Mouse (Mus musculus): ENCODE results near the gene Gulp1. TPM values are rescaled to one million over a fixed set of nuclear protein-coding genes. Genes with fewer than 3 reads are reported as not detected.
A peak's percentile ranks its signal among the peaks of the same experiment; 100 is the strongest.

The Gulp1 gene
- polyA plus RNA-seq, 1 experiment from 2014 or later: 17.9 TPM

- no peaks in the 10 kb centered on the region for H3K27me3 ChIP-seq (replicated peaks)
- ATAC-seq (ENCODE audit: low FRiP score, low read depth): no peak
- no peak overlapping the region for H3K4me3 ChIP-seq
- H3K36me3 ChIP-seq: no peaks in the 10 kb centered on the region
- no peak overlapping the region for H3K27ac ChIP-seq
- no peak overlapping the region for H3K4me2 ChIP-seq (replicated peaks)
- 83% methylated on average over 2 of the region's 2 CpGs for WGBS
- H3K9me3 ChIP-seq: no peaks in the 10 kb centered on the region
- no peak overlapping the region for H3K9ac ChIP-seq
- no peaks in the 10 kb centered on the region for H3K4me1 ChIP-seq
Observed at GRCm38 (mm10) chr1:44598312-44598711, 47.0 kb downstream of the Gulp1 start.

GRCm38 (mm10) chr1:44613294-44614041 lies 62.2 kb downstream of the Gulp1 start:
- no peak overlapping the region for H3K4me2 ChIP-seq (replicated peaks)
- H3K4me1 ChIP-seq: no peaks in the 10 kb centered on the region
- H3K9me3 ChIP-seq: no peaks in the 10 kb centered on the region
- no peaks in the 10 kb centered on the region for H3K27me3 ChIP-seq (replicated peaks)
- no peak overlapping the region for H3K27ac ChIP-seq
- H3K4me3 ChIP-seq: no peak overlapping the region
- WGBS: 36% methylated on average over 2 of the region's 2 CpGs
- H3K36me3 ChIP-seq: no peaks in the 10 kb centered on the region
- ATAC-seq (ENCODE audit: low FRiP score, low read depth): no peak
- H3K9ac ChIP-seq: no peak overlapping the region

- no peaks in the 10 kb centered on the region for H3K27me3 ChIP-seq (replicated peaks)
- H3K36me3 ChIP-seq: no peaks in the 10 kb centered on the region
- no peak overlapping the region for H3K27ac ChIP-seq
- no peak overlapping the region for H3K9ac ChIP-seq
- WGBS: 67% methylated on average over 2 of the region's 2 CpGs
- no peaks in the 10 kb centered on the region for H3K9me3 ChIP-seq
- no peaks in the 10 kb centered on the region for H3K4me1 ChIP-seq
- no peak overlapping the region for H3K4me2 ChIP-seq (replicated peaks)
- no peak for ATAC-seq (ENCODE audit: low FRiP score, low read depth)
- H3K4me3 ChIP-seq: no peak overlapping the region
Observed at GRCm38 (mm10) chr1:44618751-44619150, 67.4 kb downstream of the Gulp1 start.

GRCm38 (mm10) chr1:44634481-44634880 lies 83.2 kb downstream of the Gulp1 start:
- Histone ChIP-seq H3K4me1 (no peaks in the 10 kb centered on the region), H3K4me2 (replicated peaks) (no peak overlapping the region), H3K9ac (no peak overlapping the region), H3K27me3 (replicated peaks) (no peaks in the 10 kb centered on the region), H3K9me3 (no peaks in the 10 kb centered on the region), H3K36me3 (no peaks in the 10 kb centered on the region), H3K4me3 (no peak overlapping the region), H3K27ac (no peak overlapping the region)
- 62% methylated on average over 4 of the region's 4 CpGs for WGBS
- no peak for ATAC-seq (ENCODE audit: low FRiP score, low read depth)

- no peaks in the 10 kb centered on the region for H3K4me1 ChIP-seq
- no peak overlapping the region for H3K27ac ChIP-seq
- H3K9me3 ChIP-seq: no peaks in the 10 kb centered on the region
- H3K4me3 ChIP-seq: no peak overlapping the region
- ATAC-seq (ENCODE audit: low FRiP score, low read depth): no peak
- 86% methylated on average over 6 of the region's 6 CpGs for WGBS
- H3K9ac ChIP-seq: no peak overlapping the region
- no peaks in the 10 kb centered on the region for H3K36me3 ChIP-seq
- no peak overlapping the region for H3K4me2 ChIP-seq (replicated peaks)
- no peaks in the 10 kb centered on the region for H3K27me3 ChIP-seq (replicated peaks)
Observed at GRCm38 (mm10) chr1:44645678-44646276, 94.5 kb downstream of the Gulp1 start.

GRCm38 (mm10) chr1:44678974-44679373 lies 127.7 kb downstream of the Gulp1 start:
- H3K4me3 ChIP-seq: no peak overlapping the region
- H3K36me3 ChIP-seq: no peaks in the 10 kb centered on the region
- no peak for ATAC-seq (ENCODE audit: low FRiP score, low read depth)
- H3K9ac ChIP-seq: no peak overlapping the region
- H3K27ac ChIP-seq: no peak overlapping the region
- WGBS: 66% methylated on average over 3 of the region's 3 CpGs
- no peaks in the 10 kb centered on the region for H3K27me3 ChIP-seq (replicated peaks)
- no peak overlapping the region for H3K4me2 ChIP-seq (replicated peaks)
- H3K9me3 ChIP-seq: no peaks in the 10 kb centered on the region
- H3K4me1 ChIP-seq: no peaks in the 10 kb centered on the region

- Histone ChIP-seq H3K4me1 (no peaks in the 10 kb centered on the region), H3K9ac (no peak overlapping the region), H3K4me2 (replicated peaks) (no peak overlapping the region), H3K27ac (no peak overlapping the region), H3K4me3 (no peak overlapping the region), H3K36me3 (no peaks in the 10 kb centered on the region), H3K9me3 (no peaks in the 10 kb centered on the region), H3K27me3 (replicated peaks) (no peaks in the 10 kb centered on the region)
- ATAC-seq (ENCODE audit: low FRiP score, low read depth): no peak
- 57% methylated on average over 3 of the region's 3 CpGs for WGBS
Observed at GRCm38 (mm10) chr1:44679415-44679814, 128.1 kb downstream of the Gulp1 start.

GRCm38 (mm10) chr1:44682556-44682955 lies 131.2 kb downstream of the Gulp1 start:
- 23% methylated on average over 2 of the region's 2 CpGs for WGBS
- Histone ChIP-seq H3K9me3 (no peaks in the 10 kb centered on the region), H3K4me2 (replicated peaks) (no peak overlapping the region), H3K4me1 (no peaks in the 10 kb centered on the region), H3K9ac (no peak overlapping the region), H3K4me3 (no peak overlapping the region), H3K36me3 (no peaks in the 10 kb centered on the region), H3K27ac (no peak overlapping the region), H3K27me3 (replicated peaks) (no peaks in the 10 kb centered on the region)
- peak; percentile 13; the same call in 1 of the 2 replicates for ATAC-seq (ENCODE audit: low FRiP score, low read depth)

- Histone ChIP-seq H3K27ac (no peak overlapping the region), H3K27me3 (replicated peaks) (no peaks in the 10 kb centered on the region), H3K9ac (no peak overlapping the region), H3K9me3 (no peaks in the 10 kb centered on the region), H3K36me3 (no peaks in the 10 kb centered on the region), H3K4me3 (no peak overlapping the region), H3K4me2 (replicated peaks) (no peak overlapping the region), H3K4me1 (no peaks in the 10 kb centered on the region)
- no peak for ATAC-seq (ENCODE audit: low FRiP score, low read depth)
- 58% methylated on average over 6 of the region's 6 CpGs for WGBS
Observed at GRCm38 (mm10) chr1:44683723-44684122, 132.4 kb downstream of the Gulp1 start.

GRCm38 (mm10) chr1:44720785-44721410 lies 169.6 kb downstream of the Gulp1 start:
- WGBS: 77% methylated on average over 4 of the region's 4 CpGs
- no peaks in the 10 kb centered on the region for H3K36me3 ChIP-seq
- no peak overlapping the region for H3K4me2 ChIP-seq (replicated peaks)
- H3K9ac ChIP-seq: no peak overlapping the region
- H3K9me3 ChIP-seq: no peaks in the 10 kb centered on the region
- no peak overlapping the region for H3K4me3 ChIP-seq
- ATAC-seq (ENCODE audit: low FRiP score, low read depth): no peak
- 0 out of 2 replicates have a peak, but pooled peaks cover 3% of the 10 kb centered on the region for H3K4me1 ChIP-seq
- H3K27me3 ChIP-seq (replicated peaks): no peaks in the 10 kb centered on the region
- H3K27ac ChIP-seq: no peak overlapping the region

- ATAC-seq (ENCODE audit: low FRiP score, low read depth): no peak
- Histone ChIP-seq H3K4me2 (replicated peaks) (no peak overlapping the region), H3K36me3 (no peaks in the 10 kb centered on the region), H3K27me3 (replicated peaks) (no peaks in the 10 kb centered on the region), H3K4me3 (no peak overlapping the region), H3K4me1 (no peaks in the 10 kb centered on the region), H3K9ac (no peak overlapping the region), H3K27ac (no peak overlapping the region), H3K9me3 (no peaks in the 10 kb centered on the region)
Observed at GRCm38 (mm10) chr1:44741256-44741655, 189.9 kb downstream of the Gulp1 start.

GRCm38 (mm10) chr1:44745711-44746110 lies 194.4 kb downstream of the Gulp1 start:
- Histone ChIP-seq H3K4me2 (replicated peaks) (no peak overlapping the region), H3K27me3 (replicated peaks) (no peaks in the 10 kb centered on the region), H3K4me3 (no peak overlapping the region), H3K36me3 (no peaks in the 10 kb centered on the region), H3K9ac (no peak overlapping the region), H3K27ac (no peak overlapping the region), H3K9me3 (no peaks in the 10 kb centered on the region), H3K4me1 (no peaks in the 10 kb centered on the region)
- ATAC-seq (ENCODE audit: low FRiP score, low read depth): no peak
- WGBS: 19% methylated on average over 2 of the region's 2 CpGs
